Mouse (Mus musculus) A20 (cell line): Measurements from ENCODE around the gene Xdh.
A peak's percentile ranks its signal among the peaks of the same experiment; 100 is the strongest.

Experiments used
- DNase-seq: peaks from one replicate; pipeline ENCODE4 v3.0.0-alpha.2; 2011; ENCODE audit warnings: low read depth, low spot score

Xdh gene

DNA sequence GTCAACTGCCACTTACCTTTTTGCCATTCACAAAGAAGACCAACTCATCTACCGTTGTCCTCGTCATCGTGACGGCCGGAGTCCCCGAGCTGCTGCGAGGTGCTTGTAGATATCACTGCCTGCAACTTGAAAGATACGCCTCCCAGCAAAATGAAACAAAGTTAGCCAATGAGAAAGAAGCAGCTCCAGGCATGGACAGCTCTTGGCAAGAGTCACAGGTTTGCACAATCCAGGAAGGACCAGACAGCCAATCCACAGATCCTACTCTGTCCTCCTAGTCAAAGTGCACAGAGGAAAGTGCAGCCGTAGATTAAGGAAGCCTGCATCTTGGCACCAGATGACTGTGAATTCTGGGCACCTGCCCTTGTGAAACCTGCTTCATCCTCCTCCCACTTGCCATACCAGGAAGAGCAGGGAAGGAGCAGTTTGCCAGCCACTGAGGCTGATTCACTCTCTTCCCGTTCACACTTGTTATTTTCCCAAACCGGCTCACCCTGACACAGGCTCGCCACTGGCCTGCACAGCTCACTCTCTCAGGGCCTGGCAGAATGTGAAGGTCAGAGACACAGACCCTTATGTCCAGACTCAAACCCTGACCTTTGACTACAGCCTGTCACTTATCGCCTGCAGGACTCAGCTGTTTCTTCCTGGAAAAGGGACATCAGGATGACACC lies at the start of gene Xdh:
Gene Xdh, minus strand, starts transcription at position 135 of the 674 bp plus-strand sequence.
- DNase-seq, result no peak

DNA sequence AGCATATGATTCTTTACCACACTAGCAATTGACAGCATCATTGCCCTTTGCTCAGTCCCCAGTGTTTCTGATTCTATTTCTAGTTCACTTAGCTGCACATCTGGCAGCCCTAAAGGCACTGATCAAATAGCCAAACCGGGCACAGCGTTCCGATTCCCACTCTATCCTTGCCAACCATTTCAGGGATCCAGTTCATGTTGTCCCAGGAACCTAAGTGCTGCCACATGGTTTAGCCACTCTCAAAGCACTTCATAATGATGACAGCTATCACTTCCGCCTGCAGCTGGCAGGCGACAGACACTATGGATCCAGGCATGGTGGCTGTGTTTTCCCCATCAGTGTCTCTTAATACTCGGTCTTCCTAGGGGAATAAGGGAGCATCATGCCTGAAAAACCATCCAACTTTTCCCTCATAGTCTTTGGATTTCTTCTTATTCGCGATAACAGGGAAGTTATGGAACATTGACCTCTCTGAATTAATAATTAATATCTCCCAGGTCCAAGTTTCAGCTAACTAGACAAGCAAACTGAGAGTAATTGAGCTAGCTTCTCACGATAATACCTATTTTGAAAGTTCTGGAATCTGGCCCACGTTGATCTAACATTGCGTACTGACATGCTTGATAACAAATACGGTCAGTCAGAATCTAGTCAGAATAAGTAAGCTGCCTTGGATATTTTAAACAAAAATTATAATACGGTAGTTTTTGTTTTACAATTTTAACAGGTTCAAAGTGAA lies 46.1 kb upstream of the Xdh start:
- DNase-seq, result no peak

DNA sequence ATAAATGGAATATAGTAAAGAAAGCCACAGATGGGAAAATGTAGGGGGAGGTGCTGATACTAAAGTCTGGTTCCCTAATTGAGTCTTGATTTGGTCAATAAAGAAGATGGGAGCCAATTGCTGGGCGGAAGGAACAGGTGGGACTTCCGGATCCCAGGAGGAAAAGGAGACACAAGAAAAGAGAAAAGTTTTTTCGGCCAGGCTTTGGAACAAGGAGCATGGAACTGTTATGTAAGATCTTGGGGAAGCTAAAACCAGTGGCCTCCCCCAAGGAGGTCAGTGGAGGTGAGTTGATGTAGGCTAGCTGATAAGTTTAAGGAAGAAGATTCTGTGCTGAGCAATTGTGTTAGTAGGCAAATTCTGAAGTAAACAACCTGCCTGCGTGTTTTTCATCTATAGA lies 41.3 kb upstream of the Xdh start:
- DNase-seq, result no peak

DNA sequence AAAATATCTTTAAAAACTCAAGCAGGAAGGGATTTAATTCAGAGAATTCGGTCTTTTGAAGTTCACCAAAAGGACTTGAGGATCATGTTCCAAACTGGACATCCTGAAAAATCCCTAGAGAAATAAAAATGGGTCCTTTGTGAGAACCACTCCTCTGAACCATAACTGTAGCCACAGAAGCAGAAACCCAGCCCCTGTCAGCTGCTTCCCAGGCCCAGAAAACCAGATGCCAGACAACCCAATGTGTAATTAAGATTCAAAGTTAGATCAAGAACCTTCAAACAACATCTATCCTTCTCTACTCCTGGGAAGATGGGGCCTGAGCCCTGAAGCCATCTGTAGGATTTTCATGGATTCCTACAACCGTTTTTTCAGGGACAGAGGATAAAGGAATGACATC lies 36.6 kb upstream of the Xdh start:
- DNase-seq, result no peak

DNA sequence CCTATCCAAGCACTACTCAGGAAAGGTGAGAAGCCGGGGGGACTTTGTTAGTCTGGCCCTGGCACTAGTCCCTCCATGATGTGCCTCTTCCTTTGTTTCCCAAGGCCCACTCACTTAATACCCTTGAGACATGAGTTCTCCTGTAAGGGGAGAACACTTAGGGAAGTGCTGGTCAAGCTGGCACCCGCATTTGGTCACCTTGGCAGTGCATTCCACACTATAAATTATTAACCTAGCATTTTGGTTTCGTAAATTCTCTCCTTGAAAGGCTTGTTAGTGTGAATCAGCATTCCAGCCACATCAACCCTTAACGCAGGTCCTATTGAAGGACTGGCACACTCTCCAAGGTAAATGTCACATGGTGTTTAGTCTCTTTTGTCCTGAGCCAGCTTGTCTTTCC lies 35.9 kb upstream of the Xdh start:
- no peak for DNase-seq

DNA sequence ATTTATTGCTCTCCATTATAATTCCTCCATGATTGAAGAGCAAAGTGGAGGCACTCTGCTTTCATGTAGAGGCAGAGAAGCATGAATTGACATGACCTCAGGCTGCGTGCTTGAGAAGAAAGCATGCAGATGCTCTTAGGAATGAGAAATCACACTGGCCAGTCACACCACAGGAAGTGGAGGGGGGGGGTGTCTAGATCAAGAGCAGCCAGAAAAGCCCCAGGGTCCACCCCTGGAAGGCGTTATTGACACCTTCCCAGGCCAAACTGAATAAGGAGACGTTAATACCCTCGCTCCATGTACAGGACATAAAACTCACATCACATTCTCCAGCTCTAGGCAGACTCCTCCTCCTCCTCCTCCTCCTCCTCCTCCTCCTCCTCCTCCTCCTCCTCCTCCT lies 34.5 kb upstream of the Xdh start:
- DNase-seq, result no peak

DNA sequence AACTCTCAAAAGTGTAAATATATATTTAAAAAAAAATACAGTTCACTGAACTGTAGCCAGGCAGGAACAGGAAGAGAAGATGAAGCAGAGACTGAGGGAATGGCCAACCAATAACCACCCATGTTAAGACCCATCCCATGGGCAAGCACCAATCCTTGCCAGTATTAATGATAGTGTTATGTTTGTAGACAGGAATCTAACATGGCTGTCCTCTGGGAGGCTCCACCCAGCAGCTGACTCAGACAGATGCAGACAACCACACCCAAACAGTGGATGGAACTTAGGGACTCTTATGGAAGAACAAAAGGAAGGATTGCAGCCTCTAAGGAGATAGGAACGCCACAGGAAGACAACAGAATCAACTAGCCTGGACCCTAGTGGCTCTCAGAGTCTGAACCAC lies 32.9 kb upstream of the Xdh start:
- DNase-seq, result no peak

DNA sequence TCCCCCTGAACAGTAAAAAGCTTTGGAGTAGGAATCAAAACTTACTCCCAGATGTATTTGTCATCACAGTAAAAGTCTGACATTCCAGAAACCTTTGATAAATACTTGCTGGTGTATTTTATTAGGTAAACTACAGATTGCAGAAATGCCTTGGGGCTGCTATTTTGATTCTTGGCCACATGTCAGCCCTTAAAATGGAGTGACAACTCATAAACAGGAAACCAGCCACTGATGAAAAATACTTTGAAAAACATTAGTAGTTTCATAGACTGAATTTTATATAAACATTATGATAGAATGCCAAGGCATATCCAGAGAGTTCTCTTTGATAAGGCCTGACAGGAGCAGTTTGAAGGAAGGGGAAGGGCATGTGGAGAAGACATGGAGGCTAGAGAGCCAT lies 26.1 kb upstream of the Xdh start:
- no peak for DNase-seq

DNA sequence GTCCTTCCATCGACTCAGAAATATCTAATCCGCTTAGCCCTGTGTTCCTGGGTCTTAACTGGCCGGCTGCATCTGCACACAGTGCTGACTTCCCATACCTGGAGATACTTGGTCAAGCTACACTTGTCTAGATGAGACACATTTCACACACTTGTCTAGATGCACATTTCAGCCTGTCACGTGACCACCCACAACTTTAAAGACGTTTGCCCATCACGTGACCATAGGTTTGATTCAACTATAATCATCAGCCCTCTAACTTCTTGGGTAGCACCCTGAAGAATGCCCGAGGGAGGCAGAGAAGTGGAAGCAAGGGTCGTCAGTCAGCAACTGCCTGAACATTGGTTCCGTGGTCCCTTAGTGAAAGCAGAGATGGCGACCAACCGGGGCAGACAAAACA lies 22.7 kb upstream of the Xdh start:
- DNase-seq, result no peak

DNA sequence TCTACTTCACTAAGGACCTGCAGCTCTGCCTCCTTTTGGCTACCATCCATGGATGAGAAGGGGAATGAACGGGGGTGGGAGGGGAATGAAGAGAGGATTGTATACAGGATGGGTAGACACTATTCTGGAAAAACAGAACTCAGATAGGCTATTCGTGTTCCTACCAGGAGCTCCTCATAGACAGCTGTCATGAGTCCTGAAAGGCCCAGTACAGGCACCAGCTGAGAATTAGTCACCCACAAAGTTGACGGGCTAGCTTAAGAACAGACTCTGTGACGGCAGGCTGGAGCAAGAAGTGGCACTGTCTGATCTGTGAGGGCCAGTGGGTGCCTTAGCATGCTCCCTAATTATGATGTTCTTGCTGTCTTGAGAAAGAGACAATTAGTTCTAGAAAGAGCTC lies 21.3 kb upstream of the Xdh start:
- no peak for DNase-seq

DNA sequence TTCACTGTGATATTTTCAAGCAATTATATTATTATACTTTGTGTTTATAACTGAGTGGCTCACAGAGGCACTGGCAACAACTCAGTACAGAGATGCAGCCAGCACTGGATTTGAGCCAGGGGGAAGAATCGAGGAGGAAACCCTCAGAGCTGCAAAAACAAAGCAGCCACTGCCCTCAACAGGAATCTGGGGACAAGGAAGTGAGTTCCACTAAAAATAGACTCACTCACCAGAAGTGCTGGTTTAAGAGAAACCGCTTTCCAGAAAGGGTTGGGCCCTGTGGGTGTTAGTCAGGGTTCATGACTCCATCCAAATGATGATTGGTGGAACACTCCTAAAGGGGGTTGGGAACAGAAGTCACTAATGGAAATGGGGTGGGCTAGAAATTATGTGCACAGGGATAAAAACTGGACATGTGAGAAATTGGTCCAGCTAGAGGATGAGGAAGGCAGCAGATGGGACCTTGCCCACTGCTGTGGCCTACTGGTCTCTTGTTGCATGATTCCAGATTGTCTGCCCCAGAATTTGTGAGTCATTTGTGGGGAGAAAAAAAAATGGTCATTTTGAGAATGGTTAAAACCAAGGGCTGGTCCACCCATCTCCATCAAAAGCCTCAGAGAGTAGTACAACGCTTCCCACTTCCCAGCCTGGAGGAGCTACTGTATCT lies 20.5 kb upstream of the Xdh start:
- DNase-seq, result no peak

DNA sequence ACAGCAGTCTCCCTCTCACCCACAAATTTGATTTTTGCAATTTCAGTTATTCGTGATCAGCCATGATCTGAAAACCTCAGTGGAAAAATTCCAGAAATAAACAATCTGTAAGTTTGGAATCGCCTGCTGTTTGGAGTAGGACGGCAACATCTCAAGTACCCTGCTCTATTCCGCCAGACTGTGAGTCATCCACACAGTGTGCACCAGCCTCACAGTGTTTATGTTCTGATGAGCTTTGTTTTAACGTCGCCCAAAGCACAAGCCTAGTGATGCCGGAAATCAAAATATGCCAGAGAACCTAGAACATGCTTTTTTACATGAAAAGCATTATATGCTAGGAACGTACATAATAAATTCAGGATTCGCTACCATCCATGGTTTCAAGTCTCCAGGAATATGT lies 14.9 kb upstream of the Xdh start:
- DNase-seq, result no peak

DNA sequence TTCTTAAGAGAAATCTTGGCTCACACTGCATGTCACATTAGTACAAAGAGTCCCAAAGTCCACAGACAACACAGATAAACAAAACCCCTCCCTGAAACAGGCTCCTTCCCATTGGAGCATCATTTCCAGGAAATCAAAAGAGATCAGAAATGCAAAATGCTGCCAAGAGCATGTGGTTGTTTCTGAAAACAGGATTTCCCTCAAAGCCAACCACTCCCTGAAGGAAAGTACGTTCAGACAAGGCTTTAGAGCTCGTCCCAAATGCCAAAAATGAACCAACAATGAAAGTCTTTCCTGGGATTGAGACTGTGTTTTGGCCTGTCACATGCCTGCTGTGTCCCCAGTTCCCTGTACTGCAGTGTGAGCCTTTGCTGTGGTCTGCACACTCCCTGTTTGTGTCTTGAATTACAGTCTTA lies 12.6 kb upstream of the Xdh start:
- no peak for DNase-seq

DNA sequence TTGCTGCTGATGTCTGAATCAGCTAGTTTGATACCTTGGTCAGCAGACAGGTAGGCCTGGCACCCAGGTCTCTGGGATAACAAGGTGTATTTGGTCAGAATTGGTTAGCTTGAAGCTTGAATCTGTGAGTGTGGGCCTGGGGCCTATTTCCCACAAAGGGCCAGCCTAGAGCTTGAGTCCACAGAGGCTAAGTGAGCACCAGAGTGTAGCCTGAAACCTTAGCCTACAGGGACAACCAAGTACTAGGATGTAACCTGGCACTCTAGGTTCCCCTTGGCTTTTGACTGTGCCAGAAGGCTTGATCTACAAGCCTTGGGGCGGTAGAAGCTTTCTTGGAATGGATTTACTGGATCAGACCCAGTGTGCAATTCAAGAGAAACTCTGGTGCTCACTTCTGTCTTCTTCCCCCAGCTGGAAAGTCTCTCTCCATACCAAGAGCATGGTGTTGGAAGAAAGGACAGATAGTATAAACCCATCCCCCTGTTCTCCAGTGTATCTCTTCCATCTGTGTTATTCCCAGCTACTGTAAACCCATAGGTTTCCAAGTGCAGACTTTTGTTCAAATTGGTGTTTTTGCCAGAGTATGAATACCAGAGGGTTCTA lies 11.9 kb upstream of the Xdh start:
- DNase-seq, result no peak

DNA sequence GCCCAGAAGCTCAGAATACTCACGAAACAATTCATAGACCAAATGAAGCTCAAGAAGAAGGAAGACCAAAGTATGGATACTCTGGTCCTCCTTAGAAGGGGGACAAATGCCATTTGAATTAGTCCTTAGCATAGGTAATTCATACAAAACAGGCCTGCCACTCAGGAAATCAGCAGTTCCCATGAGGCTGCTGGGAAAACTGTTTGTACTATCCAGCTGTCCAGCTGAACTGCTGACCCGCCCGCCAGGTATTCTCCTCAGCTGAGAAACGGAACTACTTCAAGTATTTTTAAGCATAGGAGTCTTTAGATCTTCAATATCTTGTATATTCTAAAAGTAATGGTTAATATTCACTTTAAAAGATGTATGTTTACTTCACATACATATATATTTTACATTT lies 10.7 kb upstream of the Xdh start:
- no peak for DNase-seq

DNA sequence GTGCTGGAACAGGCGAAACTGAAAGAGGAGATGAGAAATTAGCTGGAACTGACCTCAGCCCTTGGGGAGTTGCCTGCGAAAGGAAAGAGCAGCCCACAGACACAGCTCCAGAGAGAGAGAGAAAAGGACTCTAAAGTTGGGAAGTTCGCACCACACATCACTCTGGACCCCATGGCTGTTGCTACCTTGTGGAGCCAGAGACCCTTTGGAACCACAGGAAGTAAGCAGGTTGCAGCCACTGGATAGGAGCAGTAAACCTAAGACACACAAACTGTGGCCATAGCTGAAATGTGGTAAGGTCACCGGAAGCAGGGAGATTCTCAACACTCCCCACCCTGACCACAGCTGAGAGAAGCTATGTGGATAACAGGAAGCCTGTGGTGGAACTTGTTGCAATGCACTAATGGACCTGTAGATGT lies 2.1 kb upstream of the Xdh start:
- DNase-seq, result no peak

DNA sequence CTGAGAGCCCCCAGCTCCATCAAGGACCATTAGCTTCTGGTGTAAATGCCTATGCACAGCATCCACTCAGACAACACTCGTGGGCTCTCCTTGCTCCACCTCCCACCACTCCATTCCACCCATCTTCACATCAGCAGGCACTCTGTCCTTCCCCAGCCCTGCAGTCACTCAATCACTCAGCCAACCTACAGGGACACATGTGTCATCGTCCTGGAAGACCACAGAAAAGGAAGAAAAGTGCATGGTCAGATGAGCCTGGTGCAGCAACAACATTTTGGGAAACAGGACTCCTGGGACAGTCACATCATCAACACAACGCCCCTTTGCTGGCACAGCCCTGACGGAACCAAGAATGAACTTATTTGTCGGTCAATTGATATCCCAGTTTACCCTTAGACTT lies 974 bp upstream of the Xdh start:
- DNase-seq, result no peak

DNA sequence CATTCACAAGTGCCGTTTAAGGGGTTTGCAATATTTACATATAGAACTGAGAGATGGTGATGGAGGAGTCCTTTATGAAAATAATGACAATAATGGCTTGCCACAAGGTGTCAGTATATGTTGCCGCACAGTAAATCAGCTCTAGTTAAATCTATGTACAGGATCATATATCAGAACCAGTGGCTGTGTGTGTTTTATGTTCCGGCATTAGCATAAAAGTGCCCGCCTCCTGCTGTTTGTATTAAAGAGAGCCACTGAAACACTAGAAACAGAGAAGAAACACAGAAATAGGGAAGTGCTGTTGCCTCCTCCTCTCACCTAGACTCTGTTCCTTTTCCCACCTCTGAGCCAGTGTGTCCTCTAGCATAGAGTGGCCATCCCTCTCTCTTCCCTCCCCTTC lies 498 bp downstream of the Xdh start:
- DNase-seq, result peak; percentile 13

DNA sequence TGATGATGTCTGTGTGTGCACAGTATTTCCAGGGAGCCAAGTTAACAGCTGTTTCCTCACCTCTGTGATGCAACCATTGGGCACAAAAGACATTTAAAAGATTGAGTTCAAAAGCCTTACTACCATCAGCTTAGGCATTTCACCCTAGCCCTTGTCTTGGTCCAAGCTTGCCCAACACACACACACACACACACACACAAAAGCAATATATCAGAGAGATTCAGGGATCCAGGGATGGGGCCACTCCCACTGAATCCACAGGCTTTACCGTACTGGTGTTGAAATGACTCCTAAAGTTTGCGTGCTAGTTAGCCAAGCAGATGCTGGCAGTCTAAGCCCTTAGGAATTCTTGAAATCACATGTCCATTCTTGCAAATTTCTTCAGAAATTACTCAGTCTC lies 1.2 kb downstream of the Xdh start:
- no peak for DNase-seq

DNA sequence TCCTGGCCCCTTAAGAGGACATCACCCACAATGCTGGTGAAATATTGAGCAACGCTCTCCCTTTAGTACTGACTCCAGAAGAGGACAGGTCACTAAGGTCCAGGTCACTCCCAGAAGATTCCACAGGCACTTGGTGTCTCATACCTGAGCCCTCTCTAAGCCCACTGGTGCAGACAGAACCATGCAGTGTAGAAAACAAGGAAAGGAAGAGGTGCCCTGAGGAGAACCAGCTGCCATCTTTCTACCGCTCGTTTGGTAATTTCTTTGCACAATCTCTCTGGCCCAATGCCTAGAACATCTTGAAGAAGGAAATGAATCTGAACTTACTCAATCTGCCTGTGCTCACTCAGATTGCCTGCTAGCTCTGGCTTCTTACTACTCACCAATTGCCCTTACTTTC lies 2.0 kb downstream of the Xdh start:
- DNase-seq, result no peak

DNA sequence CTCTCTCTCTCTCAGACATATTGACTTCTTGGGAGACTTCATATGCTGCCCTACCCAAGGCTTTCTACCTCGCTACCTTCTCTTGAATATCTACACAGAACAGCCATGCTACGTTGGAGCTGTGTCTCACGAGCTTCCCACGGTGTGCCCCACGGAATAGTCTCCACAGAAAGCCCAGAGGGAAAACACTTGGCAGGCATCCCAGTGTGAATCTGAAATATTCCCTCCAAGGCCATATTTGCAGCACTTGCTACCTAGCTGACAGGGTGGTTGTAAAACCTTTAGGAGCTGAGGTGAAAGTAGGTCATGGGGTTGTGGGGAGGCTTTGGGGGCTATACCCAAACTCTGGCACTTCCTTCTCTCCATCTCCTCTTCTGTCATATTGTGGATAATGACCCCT lies 3.1 kb downstream of the Xdh start:
- DNase-seq, result no peak

DNA sequence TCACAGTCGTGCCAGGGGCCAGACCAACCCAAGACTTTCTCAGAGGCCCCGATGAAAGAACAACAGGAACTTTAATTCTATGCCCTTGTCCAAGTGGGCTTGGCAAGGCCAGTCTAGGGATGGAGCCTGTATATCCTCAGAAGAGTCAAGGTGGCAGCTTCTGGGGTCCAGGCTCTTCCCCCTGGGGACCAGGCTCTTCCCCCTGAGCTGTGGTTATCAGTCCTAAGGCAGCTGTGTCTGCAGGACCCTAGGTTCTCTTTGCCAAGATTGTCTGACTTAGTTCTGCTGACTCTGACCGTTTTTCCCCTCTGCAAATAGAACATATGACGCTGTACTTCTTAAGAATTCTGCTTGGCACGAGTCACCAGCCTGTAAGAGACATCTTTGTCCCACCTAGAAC lies 5.3 kb downstream of the Xdh start:
- no peak for DNase-seq
